9 mouse cellular contexts compared by ENCODE assay signal in genomic region chr15:97829432-97829831, GRCm38 (mm10). TPM values are rescaled to one million over a fixed set of nuclear protein-coding genes. Genes with fewer than 3 reads are reported as not detected.
A peak's percentile ranks its signal among the peaks of the same experiment; 100 is the strongest.
DNase-seq lines count a peak whose midpoint lies in the region; ATAC-seq and TF ChIP-seq lines count a peak whose summit lies in the region.
"Had no signal": no experiment of that assay in that cellular context is flagged by ENCODE, and none has a peak within 500 bp of the region (broad histone marks: within the 10 kb centered on the region; RNA-seq: fewer than 3 reads in every experiment).

No protein-coding gene starts in this region.

- H3K4me1 ChIP-seq in heart, embryonic 14.5 days (ENCODE audit: control insufficient read depth in 2 of 2, insufficient read depth in 2 of 2, low read length in 2 of 2), result peaks cover 42 to 67% of the 10 kb centered on the region in 2 experiments
- peaks cover 84% of the 10 kb centered on the region for H3K4me1 ChIP-seq in G1E (ENCODE audit: insufficient read depth, low read depth, low read length)
- H3K4me1 ChIP-seq in hindbrain, embryonic 12.5 days, result peaks cover 76% of the 10 kb centered on the region
- peaks cover 41% of the 10 kb centered on the region for H3K4me1 ChIP-seq in midbrain, embryonic 11.5 days (ENCODE audit: control insufficient read depth, insufficient read depth, low read length)

- no peak for ATAC-seq in heart, embryonic 14.5 days (ENCODE audit: insufficient number of reproducible peaks, insufficient read depth, low FRiP score, low read depth)
- no peak for ATAC-seq in G1E (ENCODE audit: extremely low read depth, insufficient number of reproducible peaks, low FRiP score, poor library complexity, severe bottlenecking)
- no peak for ATAC-seq in hindbrain, embryonic 12.5 days (ENCODE audit: low FRiP score)
- ATAC-seq in midbrain, embryonic 11.5 days (ENCODE audit: low FRiP score), result no peak

- peak overlapping the region; percentile 87 for H3K4me2 ChIP-seq in heart, embryonic 14.5 days (ENCODE audit: low read length)
- peak overlapping the region; percentile 79 for H3K4me2 ChIP-seq in hindbrain, embryonic 12.5 days (replicated peaks)
- peak overlapping the region; percentile 76; the same call in 1 of the 2 replicates for H3K4me2 ChIP-seq in midbrain, embryonic 11.5 days

- WGBS in heart, embryonic 14.5 days, result 61% methylated on average over 2 of the region's 2 CpGs
- WGBS in hindbrain, embryonic 12.5 days, result 68% methylated on average over 2 of the region's 2 CpGs
- WGBS in midbrain, embryonic 11.5 days, result 52% methylated on average over 2 of the region's 2 CpGs

- DNase-seq in heart, postnatal 10 days, result no peak
- no peak for DNase-seq in G1E (ENCODE audit: low spot score)
- DNase-seq in midbrain, embryonic 11.5 days (ENCODE audit: low spot score, missing footprints), result no peak
- no peak for DNase-seq in cerebellum, adult 9-10 months
- no peak for DNase-seq in kidney, adult 9 months
- DNase-seq in cerebellum, postnatal 25 days, result no peak
- DNase-seq: layer of hippocampus, postnatal 36 days had no signal

- no peaks in the 10 kb centered on the region for H3K9me3 ChIP-seq in heart, embryonic 14.5 days (ENCODE audit: control insufficient read depth, low read length)
- H3K9me3 ChIP-seq in G1E (replicated peaks), result peaks cover 2% of the 10 kb centered on the region
- H3K9me3 ChIP-seq in hindbrain, embryonic 12.5 days (replicated peaks), result no peaks in the 10 kb centered on the region
- H3K9me3 ChIP-seq in midbrain, embryonic 11.5 days (ENCODE audit: control insufficient read depth, low read length), result no peaks in the 10 kb centered on the region

- peak overlapping the region; percentile 64 to 79 for H3K4me3 ChIP-seq in heart, embryonic 14.5 days (ENCODE audit: control insufficient read depth in 1 of 2, insufficient read depth in 1 of 2, low read depth in 1 of 2, low read length in 2 of 2)
- H3K4me3 ChIP-seq in G1E (ENCODE audit: low read depth, low read length), result peak overlapping the region; percentile 48; the same call in 1 of the 2 replicates
- H3K4me3 ChIP-seq in hindbrain, embryonic 12.5 days, result peak overlapping the region; percentile 96
- H3K4me3 ChIP-seq in midbrain, embryonic 11.5 days (ENCODE audit: low read depth, low read length), result peak overlapping the region; percentile 91; the same call in 1 of the 2 replicates

- H3K9ac ChIP-seq in heart, embryonic 14.5 days (ENCODE audit: low read length), result peak overlapping the region; percentile 88
- H3K9ac ChIP-seq in hindbrain, embryonic 12.5 days, result 0 out of 2 replicates have a peak overlapping the region, but pooled peaks have one; percentile 99
- H3K9ac ChIP-seq in midbrain, embryonic 11.5 days (ENCODE audit: low read length), result peak overlapping the region; percentile 99; the same call in 1 of the 2 replicates

- H3K27me3 ChIP-seq in heart, embryonic 14.5 days (ENCODE audit: control insufficient read depth, insufficient read depth, low read length), result no peaks in the 10 kb centered on the region
- H3K27me3 ChIP-seq in G1E (ENCODE audit: insufficient read depth, low read length), result no peaks in the 10 kb centered on the region
- peaks cover 15% of the 10 kb centered on the region for H3K27me3 ChIP-seq in hindbrain, embryonic 12.5 days
- no peaks in the 10 kb centered on the region; the same call in 1 of the 2 replicates for H3K27me3 ChIP-seq in midbrain, embryonic 11.5 days (ENCODE audit: control insufficient read depth, insufficient read depth, low read length)

- no peak for TF ChIP-seq CTCF in G1E (IDR thresholded peaks at IDR 0.05; ENCODE audit: low read depth, low read length)

- intact Hi-C loops in heart, postnatal 10 days (cut with DNase I), result no loop called here

- H3K36me3 ChIP-seq in heart, embryonic 14.5 days (ENCODE audit: control insufficient read depth, insufficient read depth, low read length), result peaks cover 2% of the 10 kb centered on the region; the same call in 1 of the 2 replicates
- H3K36me3 ChIP-seq in G1E (replicated peaks), result peaks cover 93% of the 10 kb centered on the region
- H3K36me3 ChIP-seq in hindbrain, embryonic 12.5 days, result no peaks in the 10 kb centered on the region
- H3K36me3 ChIP-seq in midbrain, embryonic 11.5 days (ENCODE audit: control insufficient read depth, insufficient read depth, low read length), result no peaks in the 10 kb centered on the region

- peak overlapping the region; percentile 67 to 90 for H3K27ac ChIP-seq in heart, embryonic 14.5 days (replicated peaks in 1 of 2; ENCODE audit: control insufficient read depth in 1 of 2, insufficient read depth in 1 of 2, low read depth in 2 of 2, low read length in 2 of 2)
- peak overlapping the region; percentile 30; the same call in 1 of the 2 replicates for H3K27ac ChIP-seq in hindbrain, embryonic 12.5 days
- no peak overlapping the region for H3K27ac ChIP-seq in midbrain, embryonic 11.5 days (ENCODE audit: low read depth, low read length)

RNA-seq across cellular contexts. Expression of gene Hdac7, which starts 14.9 kb away (rescaled TPM):
- 25.7 and 26.7 TPM in 2 replicates for polyA plus RNA-seq in heart, embryonic 14.5 days (2014; fragmentation: Nextera tagmentation; extraction: Ambion mirVana)
- total RNA-seq in heart, postnatal 10 days (2021), result 10 to 100 TPM; 57.9 to 59.4 TPM
- total RNA-seq in G1E (2014; fragmentation: Nextera tagmentation) (20.4 and 21.1 TPM in 2 replicates), G1E (2017) (3.0 and 3.9 TPM in 2 replicates)
- polyA plus RNA-seq in G1E (2012), result 117 and 164 TPM in 2 replicates
- 26.7 and 29.1 TPM in 2 replicates for polyA plus RNA-seq in hindbrain, embryonic 12.5 days (2016; fragmentation: Nextera tagmentation; extraction: Ambion mirVana)
- 14.6 and 16.7 TPM in 2 replicates for polyA plus RNA-seq in midbrain, embryonic 11.5 days (2014; fragmentation: Nextera tagmentation; extraction: Ambion mirVana)

RNA-seq across cellular contexts. Expression of gene Slc48a1, which starts 51.1 kb away (rescaled TPM):
- polyA plus RNA-seq in heart, embryonic 14.5 days (2014; fragmentation: Nextera tagmentation; extraction: Ambion mirVana), result 67.1 and 69.6 TPM in 2 replicates
- 10 to 100 TPM; 62.0 to 71.0 TPM for total RNA-seq in heart, postnatal 10 days (2021)
- total RNA-seq in G1E (2014; fragmentation: Nextera tagmentation), result 210 and 256 TPM in 2 replicates
- total RNA-seq in G1E (2017), result 108 and 116 TPM in 2 replicates
- polyA plus RNA-seq in G1E (2012), result 113 and 125 TPM in 2 replicates
- polyA plus RNA-seq in hindbrain, embryonic 12.5 days (2016; fragmentation: Nextera tagmentation; extraction: Ambion mirVana), result 41.6 and 43.3 TPM in 2 replicates
- polyA plus RNA-seq in midbrain, embryonic 11.5 days (2014; fragmentation: Nextera tagmentation; extraction: Ambion mirVana), result 32.6 and 33.6 TPM in 2 replicates
